ENCODE assay signal across 9 mouse cellular contexts in genomic region chr9:77781453-77782163, GRCm38 (mm10). TPM values are rescaled to one million over a fixed set of nuclear protein-coding genes. Genes with fewer than 3 reads are reported as not detected.
A peak's percentile ranks its signal among the peaks of the same experiment; 100 is the strongest.
DNase-seq lines count a peak whose midpoint lies in the region; ATAC-seq and TF ChIP-seq lines count a peak whose summit lies in the region.
"Had no signal": no experiment of that assay in that cellular context is flagged by ENCODE, and none has a peak within 500 bp of the region (broad histone marks: within the 10 kb centered on the region; RNA-seq: fewer than 3 reads in every experiment).

No protein-coding gene starts in this region.

- peak; percentile 58 for ATAC-seq in intestine, embryonic 16.5 days

- peaks cover 4% of the 10 kb centered on the region; the same call in 1 of the 2 replicates for H3K4me1 ChIP-seq in intestine, embryonic 16.5 days (ENCODE audit: control insufficient read depth, insufficient read depth, low read length)

- H3K36me3 ChIP-seq in intestine, embryonic 16.5 days (ENCODE audit: control insufficient read depth, insufficient read depth, low read length), result peaks cover 2% of the 10 kb centered on the region; the same call in 1 of the 2 replicates

- no peak overlapping the region for H3K9ac ChIP-seq in intestine, embryonic 16.5 days (ENCODE audit: low read depth, low read length)

- no peak for DNase-seq in left cerebral cortex, adult 2 months (ENCODE audit: extremely low spot score in 1 of 2, low spot score in 2 of 2)
- no peak for DNase-seq in left cerebral cortex, adult 18-20 months (ENCODE audit: low spot score in 2 of 2)
- peak; percentile 51 for DNase-seq in brain, adult 2 months (ENCODE audit: low read depth, low spot score)
- peak; percentile 41 for DNase-seq in naive thymus-derived CD4-positive, alpha-beta T cell, adult 2 months (ENCODE audit: low read depth)
- DNase-seq in thymus, postnatal 25 days, result no peak
- no peak for DNase-seq in right cerebral cortex, postnatal 4 days
- DNase-seq in spleen, postnatal 10 days (ENCODE audit: low spot score in 2 of 2), result no peak
- DNase-seq: layer of hippocampus, adult 9-11 months had no signal

- peak; percentile 63 for TF ChIP-seq CTCF in left cerebral cortex, adult 2 months (IDR thresholded peaks at IDR 0.05)

- H3K4me2 ChIP-seq in intestine, embryonic 16.5 days (ENCODE audit: low read depth, low read length), result peak overlapping the region; percentile 30

- H3K27ac ChIP-seq in left cerebral cortex, adult 2 months, result no peak overlapping the region
- peak overlapping the region; percentile 77 for H3K27ac ChIP-seq in intestine, embryonic 16.5 days (ENCODE audit: low read length)

- intact Hi-C loops in left cerebral cortex, adult 2 months (cut with DNase I), result loop anchor here (1.0 to 5.0 kb wide), 2 partner anchors 125 to 184 kb away; no protein-coding TSS in a partner anchor

- no peak overlapping the region for H3K4me3 ChIP-seq in left cerebral cortex, adult 2 months
- H3K4me3 ChIP-seq in intestine, embryonic 16.5 days (ENCODE audit: low read length), result no peak overlapping the region

- no peaks in the 10 kb centered on the region for H3K9me3 ChIP-seq in intestine, embryonic 16.5 days (ENCODE audit: control insufficient read depth, low read length)

- H3K27me3 ChIP-seq in intestine, embryonic 16.5 days (replicated peaks; ENCODE audit: control insufficient read depth, insufficient read depth, low read length), result no peaks in the 10 kb centered on the region

- whole genome bisulfite sequencing in intestine, embryonic 16.5 days, result 37% methylated on average over 5 of the region's 5 CpGs

RNA-seq across cellular contexts. Expression of gene Gclc, which starts 27.3 kb away (rescaled TPM):
- total RNA-seq in left cerebral cortex, adult 2 months (2021), result 10 to 100 TPM; 44.0 to 45.6 TPM
- 10 to 100 TPM; 44.0 to 49.5 TPM for total RNA-seq in left cerebral cortex, adult 18-20 months (2021)
- 4.7 and 10.1 TPM in 2 replicates for polyA plus RNA-seq in intestine, embryonic 16.5 days (2015; fragmentation: Nextera tagmentation; extraction: Ambion mirVana)

Comparison
In these comparisons a context has a peak if more than half of its experiments do, and no peak if none do; other contexts are left out.
1. DNase-seq: peak in brain, adult 2 months (single experiment) and naive thymus-derived CD4-positive, alpha-beta T cell, adult 2 months (single experiment); none in left cerebral cortex, adult 2 months (0 of 2), left cerebral cortex, adult 18-20 months (0 of 2), thymus, postnatal 25 days (single experiment), right cerebral cortex, postnatal 4 days (single experiment) and spleen, postnatal 10 days (0 of 2).